Mouse (Mus musculus): ENCODE results near the gene Dynlt3.
A peak's percentile ranks its signal among the peaks of the same experiment; 100 is the strongest.
"Not testable (repeated sequence)": the region's sequence is repeated elsewhere in the genome, so short reads cannot be mapped to it uniquely, and the experiment has no call there.

The Dynlt3 gene

DNA sequence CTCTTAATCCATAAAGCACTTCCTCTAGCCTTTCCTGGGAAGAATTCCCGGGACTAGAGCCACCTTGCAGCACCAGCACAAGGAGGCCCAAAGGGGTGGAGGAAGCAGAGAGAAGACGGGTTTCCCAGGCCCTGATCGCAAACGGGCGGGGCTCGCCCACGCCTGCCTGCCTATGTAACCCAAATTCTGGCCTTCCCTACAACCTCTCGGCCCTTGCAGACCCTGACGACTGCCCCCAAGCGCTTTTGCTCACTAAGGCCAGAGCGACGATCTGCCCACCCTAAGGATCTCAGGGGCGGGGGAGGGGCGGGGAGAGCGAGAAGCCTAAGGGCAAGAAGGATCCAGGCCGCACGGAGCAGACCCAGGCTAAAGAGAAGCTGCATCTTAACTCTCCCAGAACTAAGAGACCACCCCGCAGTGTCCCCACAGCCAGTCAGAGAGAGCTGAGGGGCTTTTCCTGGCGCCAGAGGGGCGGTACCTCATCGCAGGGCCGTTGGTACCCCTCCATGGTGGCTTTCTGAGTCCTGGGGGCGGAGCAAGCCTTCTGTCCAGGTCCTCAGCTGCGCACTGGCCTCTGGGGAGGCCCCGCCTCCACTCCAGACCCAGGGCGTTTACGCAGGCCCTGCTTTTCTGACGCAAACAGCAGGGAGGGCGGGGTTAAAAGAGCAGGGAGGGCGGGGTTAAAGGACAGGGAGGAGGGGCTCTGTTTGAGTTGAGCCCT, at the start of gene Dynlt3:
Gene Dynlt3 (minus strand): TSS at position 613 of the 721 bp plus-strand sequence.
- DNase-seq = peak; percentile 82

DNA sequence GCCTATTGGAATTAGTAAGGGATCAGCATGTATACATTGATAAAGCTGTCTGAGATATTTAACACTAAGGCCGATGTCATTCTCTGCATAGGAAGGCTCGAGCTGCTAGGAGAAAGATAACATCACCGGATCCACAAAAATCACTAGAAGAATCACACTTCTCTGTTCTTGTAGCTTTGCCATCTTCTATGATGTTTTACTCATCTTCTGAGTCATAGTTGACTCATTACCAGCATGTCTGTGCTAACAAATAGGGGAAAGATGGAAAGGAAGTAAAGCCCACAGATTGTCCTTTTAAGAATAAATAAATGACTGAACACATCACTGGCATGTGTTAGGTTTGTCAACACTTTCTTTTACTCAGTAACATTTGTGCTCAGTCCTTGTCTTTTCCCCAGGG, 37.0 kb upstream of the Dynlt3 start:
- DNase-seq = no peak

DNA sequence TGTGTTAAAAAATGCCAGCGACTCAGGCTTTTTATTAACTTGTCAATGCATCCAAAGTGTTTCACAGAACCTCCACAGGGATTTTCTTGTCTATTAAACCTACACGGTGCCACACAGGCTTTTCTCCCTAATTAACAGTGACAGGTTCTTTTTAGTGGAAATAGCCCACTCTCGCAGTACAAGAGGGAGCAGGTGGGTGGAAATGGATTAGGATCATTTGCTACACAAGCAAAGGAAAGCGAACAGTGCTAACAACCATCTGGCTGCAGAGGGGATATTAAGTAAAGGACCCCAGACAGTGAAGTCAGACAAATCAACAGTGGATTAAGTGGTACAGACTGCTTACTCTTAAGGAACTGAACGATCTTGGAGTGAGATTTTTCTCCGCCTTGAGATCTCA, 33.2 kb upstream of the Dynlt3 start:
- no peak for DNase-seq

DNA sequence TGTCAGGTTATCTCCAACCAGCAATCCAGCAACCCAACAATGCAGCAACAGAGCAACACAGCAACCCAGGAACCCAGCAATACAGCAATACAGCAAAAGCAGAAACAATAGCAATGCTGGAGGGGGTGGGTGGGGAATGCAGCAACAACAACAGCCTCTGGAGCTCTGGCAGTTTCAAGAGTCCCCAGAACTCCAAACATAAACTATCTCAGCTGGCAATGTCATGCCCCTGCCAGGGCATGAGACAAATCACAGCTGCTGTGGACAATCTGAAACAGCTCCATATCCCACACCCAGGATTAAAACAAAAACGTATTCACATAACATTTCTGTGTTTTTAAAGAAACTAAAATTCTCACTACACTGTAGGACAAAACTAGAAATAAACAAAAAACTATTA, 9.2 kb upstream of the Dynlt3 start:
- DNase-seq = no peak

DNA sequence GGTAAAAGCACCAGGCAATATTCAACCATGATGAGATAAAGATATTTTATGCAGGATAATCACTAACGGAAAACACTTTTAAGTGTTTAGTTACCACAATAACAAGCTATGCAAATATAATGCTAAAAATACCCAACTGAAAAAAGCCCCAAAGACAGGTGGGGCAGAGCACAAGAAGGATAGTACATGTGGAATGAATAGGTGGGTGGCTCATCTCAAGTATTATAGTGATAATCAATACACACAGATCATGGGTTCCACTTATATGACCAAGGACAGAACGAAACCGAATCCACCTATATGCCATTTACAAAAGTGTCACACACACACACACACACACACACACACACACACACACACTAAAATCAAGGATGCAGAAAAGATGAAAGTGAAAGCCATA, 8.6 kb upstream of the Dynlt3 start:
- no peak for DNase-seq

DNA sequence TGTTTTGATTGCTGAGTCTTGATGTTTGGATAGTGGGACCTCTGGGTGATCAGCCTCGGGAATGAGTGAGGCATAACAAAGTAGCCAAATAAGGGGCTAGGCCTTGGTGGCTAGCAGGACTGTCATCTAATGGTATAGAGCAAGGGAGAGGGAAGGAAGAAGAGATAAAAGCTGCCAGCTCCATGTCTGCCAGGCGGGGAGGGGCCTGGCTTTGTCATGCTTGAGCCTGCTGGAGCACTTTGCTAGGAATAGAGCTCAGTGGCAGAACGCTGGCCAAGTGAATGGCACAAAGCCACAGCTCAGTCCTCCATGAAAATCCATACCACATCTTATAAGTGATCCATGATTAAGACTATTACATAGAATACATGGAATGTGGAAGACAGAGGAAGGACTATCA, 10.0 kb downstream of the Dynlt3 start:
- DNase-seq = no peak

DNA sequence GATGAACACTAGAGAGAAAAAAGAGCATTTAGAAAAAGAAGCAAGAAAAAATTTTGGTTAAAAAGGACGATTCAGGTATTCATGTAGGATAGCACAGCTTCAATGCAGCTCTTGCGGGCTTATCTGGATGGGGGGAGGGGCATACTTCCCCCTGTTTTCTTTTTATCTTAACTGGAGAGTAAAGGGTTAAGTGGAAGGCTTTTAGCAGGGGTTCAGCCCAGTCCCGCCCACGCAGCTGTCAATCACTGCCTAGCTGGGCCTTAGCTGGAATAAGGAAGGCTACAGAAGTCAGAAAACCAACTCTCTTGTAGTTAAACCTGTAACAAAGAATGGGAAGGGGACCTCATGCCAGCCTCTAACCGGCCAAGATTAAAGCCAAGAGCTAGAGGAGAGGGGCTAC, 22.2 kb downstream of the Dynlt3 start:
- not testable (repeated sequence) for DNase-seq

DNA sequence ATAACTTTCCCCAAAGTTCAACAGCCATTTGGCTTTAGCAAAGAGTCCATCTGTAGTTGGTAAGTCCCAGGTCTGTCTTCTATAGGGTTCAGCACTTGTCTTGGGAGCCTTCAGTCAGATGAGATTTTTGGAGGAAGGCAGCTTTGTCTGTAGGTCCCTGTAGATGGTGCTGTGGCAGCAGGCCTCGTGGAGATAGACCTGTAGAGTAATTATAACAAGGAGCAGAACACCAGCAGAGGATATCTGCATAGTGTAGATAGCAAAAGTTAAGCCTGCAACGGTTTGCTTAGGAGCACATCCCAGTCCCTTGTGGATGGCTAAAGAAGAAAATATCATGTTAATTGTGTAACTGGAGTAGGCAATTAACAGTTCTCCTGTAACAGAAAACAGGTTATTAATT, 22.7 kb downstream of the Dynlt3 start:
- DNase-seq = not testable (repeated sequence)
